27 mouse cellular contexts compared by ENCODE assay signal in the genomic region with DNA sequence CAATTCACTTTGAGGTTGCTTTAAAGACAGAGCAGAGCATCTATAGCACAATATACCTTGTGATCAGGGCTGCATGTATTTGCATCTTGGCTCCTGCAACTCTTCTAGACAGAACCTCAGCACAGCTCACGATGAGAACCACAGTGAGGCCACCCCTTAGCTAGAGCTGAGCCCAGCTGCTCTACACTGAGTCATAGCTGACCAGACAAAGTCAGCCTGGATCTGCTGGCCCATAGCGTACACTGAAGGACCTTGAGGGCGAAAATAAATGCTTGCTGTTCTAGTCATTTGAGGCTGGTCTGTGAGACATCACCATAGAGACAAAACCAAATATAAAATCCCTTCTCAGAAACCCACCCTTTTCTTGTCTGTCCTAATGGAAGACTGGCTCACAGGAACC.
DNase-seq lines count a peak whose midpoint lies in the region; ATAC-seq and TF ChIP-seq lines count a peak whose summit lies in the region.
"Had no signal": no experiment of that assay in that cellular context is flagged by ENCODE, and none has a peak within 500 bp of the region (broad histone marks: within the 10 kb centered on the region; RNA-seq: fewer than 3 reads in every experiment).

No protein-coding gene starts in this region.

- no peak for TF ChIP-seq EP300 in stomach, postnatal 0 days (optimal IDR thresholded peaks at IDR 0.05)

- H3K27ac ChIP-seq in embryonic facial prominence, embryonic 12.5 days: peak overlapping the region; percentile 48; the same call in 1 of the 2 replicates
- H3K27ac ChIP-seq in stomach, postnatal 0 days (replicated peaks): 0 out of 2 replicates have a peak overlapping the region, but pooled peaks have one; percentile 13
- H3K27ac ChIP-seq: forebrain, embryonic 12.5 days; heart, embryonic 13.5 days; hindbrain, embryonic 12.5 days; kidney, embryonic 15.5 days; limb, embryonic 13.5 days; liver, embryonic 12.5 days; neural tube, embryonic 12.5 days; stomach, embryonic 15.5 days had no signal

- no peak overlapping the region for H3K4me2 ChIP-seq in embryonic facial prominence, embryonic 12.5 days (replicated peaks)
- H3K4me2 ChIP-seq in stomach, postnatal 0 days (replicated peaks; ENCODE audit: low read depth): no peak overlapping the region
- H3K4me2 ChIP-seq: forebrain, embryonic 12.5 days; heart, embryonic 13.5 days; hindbrain, embryonic 12.5 days; kidney, embryonic 15.5 days; limb, embryonic 13.5 days; liver, embryonic 12.5 days; neural tube, embryonic 12.5 days; stomach, embryonic 15.5 days had no signal

- DNase-seq in adrenal gland, adult (ENCODE audit: inconsistent age in 2 of 2, low spot score in 1 of 2): peak; percentile 64 to 78
- DNase-seq in adrenal gland, postnatal 10 days: no peak
- DNase-seq in heart, adult 11 months: peak; percentile 92
- no peak for DNase-seq in heart, postnatal 4 days
- no peak for DNase-seq in stomach, postnatal 0 days (ENCODE audit: low spot score)
- DNase-seq in urinary bladder, adult 18-20 months (ENCODE audit: low spot score in 2 of 2): no peak
- DNase-seq in right cerebral cortex, adult 2 months (ENCODE audit: low spot score in 2 of 2): no peak
- DNase-seq: cerebellum, adult 8-10 months; cerebellum, postnatal 36 days; embryo, embryonic 11 days; heart, postnatal 14 days; kidney, adult 11 months; kidney, postnatal 36 days; lung, adult 2 months; midbrain, embryonic 14.5 days; retina, postnatal 1 day; thymus, adult 2 months had no signal

- H3K4me3 ChIP-seq in embryonic facial prominence, embryonic 12.5 days: no peak overlapping the region
- H3K4me3 ChIP-seq in stomach, postnatal 0 days (ENCODE audit: low read depth, low read length): no peak overlapping the region
- H3K4me3 ChIP-seq: forebrain, embryonic 12.5 days; heart, embryonic 13.5 days; hindbrain, embryonic 12.5 days; kidney, embryonic 15.5 days; limb, embryonic 13.5 days; liver, embryonic 12.5 days; megakaryocyte, embryonic 14.5 days; neural tube, embryonic 12.5 days; stomach, embryonic 15.5 days had no signal

- no peaks in the 10 kb centered on the region for H3K9me3 ChIP-seq in embryonic facial prominence, embryonic 12.5 days
- H3K9me3 ChIP-seq in stomach, postnatal 0 days (ENCODE audit: control insufficient read depth, low read length): no peaks in the 10 kb centered on the region
- H3K9me3 ChIP-seq: forebrain, embryonic 12.5 days; heart, embryonic 13.5 days; hindbrain, embryonic 12.5 days; kidney, embryonic 15.5 days; limb, embryonic 13.5 days; liver, embryonic 12.5 days; megakaryocyte, embryonic 14.5 days; neural tube, embryonic 12.5 days; stomach, embryonic 15.5 days had no signal

- H3K27me3 ChIP-seq in embryonic facial prominence, embryonic 12.5 days: no peaks in the 10 kb centered on the region
- H3K27me3 ChIP-seq in stomach, postnatal 0 days (ENCODE audit: control insufficient read depth, insufficient read depth, low read length): no peaks in the 10 kb centered on the region
- H3K27me3 ChIP-seq: forebrain, embryonic 12.5 days; heart, embryonic 13.5 days; hindbrain, embryonic 12.5 days; kidney, embryonic 15.5 days; limb, embryonic 13.5 days; liver, embryonic 12.5 days; neural tube, embryonic 12.5 days; stomach, embryonic 15.5 days had no signal

- peaks cover 33% of the 10 kb centered on the region for H3K4me1 ChIP-seq in embryonic facial prominence, embryonic 12.5 days
- no peaks in the 10 kb centered on the region for H3K4me1 ChIP-seq in stomach, postnatal 0 days (replicated peaks; ENCODE audit: control insufficient read depth, insufficient read depth)
- H3K4me1 ChIP-seq: forebrain, embryonic 12.5 days had no signal

- 87% methylated on average over 3 of the region's 3 CpGs for WGBS in embryonic facial prominence, embryonic 12.5 days
- 59% methylated on average over 3 of the region's 3 CpGs for WGBS in stomach, postnatal 0 days

- H3K36me3 ChIP-seq in embryonic facial prominence, embryonic 12.5 days: no peaks in the 10 kb centered on the region
- no peaks in the 10 kb centered on the region for H3K36me3 ChIP-seq in stomach, postnatal 0 days (ENCODE audit: control insufficient read depth, insufficient read depth, low read length)
- H3K36me3 ChIP-seq: forebrain, embryonic 12.5 days; heart, embryonic 13.5 days; hindbrain, embryonic 12.5 days; kidney, embryonic 15.5 days; limb, embryonic 13.5 days; liver, embryonic 12.5 days; neural tube, embryonic 12.5 days; stomach, embryonic 15.5 days had no signal

- no peak for TF ChIP-seq CTCF in stomach, postnatal 0 days (IDR thresholded peaks at IDR 0.05; ENCODE audit: low read depth)

- ATAC-seq in embryonic facial prominence, embryonic 12.5 days (ENCODE audit: insufficient number of reproducible peaks, insufficient read depth, low FRiP score, low TSS enrichment): no peak
- ATAC-seq in stomach, postnatal 0 days (ENCODE audit: low FRiP score, low TSS enrichment): peak; percentile 45; the same call in 1 of the 2 replicates
- ATAC-seq: liver, embryonic 12.5 days had no signal

- H3K9ac ChIP-seq in embryonic facial prominence, embryonic 12.5 days: no peak overlapping the region
- no peak overlapping the region for H3K9ac ChIP-seq in stomach, postnatal 0 days (ENCODE audit: low read length)
- H3K9ac ChIP-seq: forebrain, embryonic 12.5 days; heart, embryonic 13.5 days; hindbrain, embryonic 12.5 days; kidney, embryonic 15.5 days; limb, embryonic 13.5 days; liver, embryonic 12.5 days; neural tube, embryonic 12.5 days; stomach, embryonic 15.5 days had no signal

Comparison
In these comparisons a context has a peak if more than half of its experiments do, and no peak if none do; other contexts are left out.
1. DNase-seq: peak in adrenal gland, adult (2 of 2) and heart, adult 11 months (single experiment); none in adrenal gland, postnatal 10 days (single experiment), heart, postnatal 4 days (single experiment), stomach, postnatal 0 days (single experiment), urinary bladder, adult 18-20 months (0 of 2) and right cerebral cortex, adult 2 months (0 of 2).